Mouse (Mus musculus): ENCODE results near the gene Rps25.
"Not testable (repeated sequence)": the region's sequence is repeated elsewhere in the genome, so short reads cannot be mapped to it uniquely, and the experiment has no call there.

Rps25 gene

DNA sequence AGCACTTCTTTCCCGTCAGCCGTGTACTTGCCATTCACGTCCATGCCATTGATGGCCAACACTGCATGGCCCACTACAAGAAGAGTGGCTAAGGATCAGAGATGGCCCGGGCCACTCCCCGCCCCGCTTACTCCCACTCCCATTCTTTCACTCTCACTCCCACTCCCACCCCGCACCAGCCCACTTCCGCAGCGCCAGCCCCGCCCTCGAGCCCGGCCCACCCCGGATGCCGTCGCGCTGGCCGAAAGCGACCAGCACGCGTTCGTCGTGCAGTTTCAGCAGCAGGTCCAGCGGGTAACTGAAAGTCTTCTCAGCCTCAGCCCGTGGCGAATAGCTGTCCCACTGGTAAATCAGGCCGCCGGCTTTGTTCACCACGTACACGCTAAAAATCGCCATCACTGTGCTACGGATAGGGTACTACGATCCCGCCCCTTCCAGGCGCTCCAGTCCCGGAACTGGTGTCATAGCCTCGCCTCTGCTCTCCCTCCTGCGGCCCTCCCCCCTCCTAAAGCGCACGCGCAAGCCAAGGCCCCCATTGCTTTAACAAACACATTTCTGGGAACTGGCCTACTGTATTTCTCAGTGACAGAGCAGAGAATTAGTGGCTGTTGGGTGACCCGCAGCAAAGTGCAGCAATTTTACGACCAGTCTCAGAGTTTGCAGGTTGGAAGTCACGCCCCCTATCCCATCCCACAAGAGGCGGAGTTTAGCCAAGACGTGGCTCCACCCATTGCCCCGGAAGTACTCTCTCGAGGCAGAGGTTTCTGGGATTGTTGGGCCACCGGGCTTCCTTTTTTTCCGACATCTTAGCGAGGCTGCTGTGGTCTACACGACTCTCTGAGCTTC lies at the start of gene Rps25, which contains the start of gene Trappc4:
Gene Rps25 (plus strand): TSS at position 234 of the 846 bp plus-strand sequence.
Gene Trappc4 (minus strand): TSS at position 695 of the 846 bp plus-strand sequence.
- peak; percentile 95 for DNase-seq (ENCODE audit: low spot score)

- DNase-seq (ENCODE audit: low spot score), result peak; percentile 56
Measured at GRCm38 (mm10) chr9:44357207-44357606, 49.7 kb upstream of the Rps25 start.

GRCm38 (mm10) chr9:44361190-44361917 lies 45.6 kb upstream of the Rps25 start, which contains the start of gene Vps11:
Gene Vps11 (minus strand): TSS chr9:44361670.
- peak; percentile 99 for DNase-seq (ENCODE audit: low spot score)

- DNase-seq (ENCODE audit: low spot score), result not testable (repeated sequence)
Measured at GRCm38 (mm10) chr9:44361931-44362330, 45.0 kb upstream of the Rps25 start.

DNA sequence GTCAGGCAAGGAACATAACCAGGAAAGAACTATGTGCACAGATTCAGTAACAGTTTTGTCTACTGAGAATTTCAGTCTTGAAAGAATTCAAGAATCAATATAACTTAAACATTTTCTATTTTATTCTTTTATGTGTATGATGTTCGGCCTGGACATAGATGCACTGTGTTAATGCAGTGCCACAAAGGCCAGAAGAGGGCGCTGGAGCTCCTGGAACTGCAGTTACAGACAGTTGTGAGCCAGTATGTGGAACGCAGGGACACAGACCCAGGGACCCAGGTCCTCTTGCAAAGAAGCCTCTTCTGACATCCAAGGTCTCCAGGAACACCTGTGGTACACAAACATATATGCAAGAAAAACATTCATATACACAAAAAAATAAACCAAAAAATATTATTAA lies 42.5 kb upstream of the Rps25 start:
- DNase-seq (ENCODE audit: low spot score), result no peak

DNA sequence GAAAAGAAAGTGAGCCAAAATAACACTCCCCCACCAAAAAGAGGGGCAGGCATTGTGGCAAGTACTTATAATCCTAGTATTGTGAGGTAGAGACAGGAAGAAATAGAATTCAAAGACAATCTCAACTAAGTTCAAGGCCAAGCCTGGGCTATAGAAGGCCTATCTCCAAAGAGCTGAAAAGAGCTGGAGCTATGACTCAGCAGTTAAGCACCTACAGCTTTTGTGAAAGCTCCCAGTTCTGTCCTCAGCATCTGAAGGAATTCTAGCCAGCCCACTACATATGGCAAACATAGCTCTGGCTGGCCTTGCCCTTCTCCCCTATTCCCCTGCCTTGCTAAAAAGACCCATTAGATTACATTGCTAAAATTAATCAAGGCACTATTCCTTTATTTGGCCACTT lies 33.6 kb upstream of the Rps25 start:
- no peak for DNase-seq (ENCODE audit: low spot score)

GRCm38 (mm10) chr9:44376141-44376540 lies 30.8 kb upstream of the Rps25 start:
- no peak for DNase-seq (ENCODE audit: low spot score)

DNA sequence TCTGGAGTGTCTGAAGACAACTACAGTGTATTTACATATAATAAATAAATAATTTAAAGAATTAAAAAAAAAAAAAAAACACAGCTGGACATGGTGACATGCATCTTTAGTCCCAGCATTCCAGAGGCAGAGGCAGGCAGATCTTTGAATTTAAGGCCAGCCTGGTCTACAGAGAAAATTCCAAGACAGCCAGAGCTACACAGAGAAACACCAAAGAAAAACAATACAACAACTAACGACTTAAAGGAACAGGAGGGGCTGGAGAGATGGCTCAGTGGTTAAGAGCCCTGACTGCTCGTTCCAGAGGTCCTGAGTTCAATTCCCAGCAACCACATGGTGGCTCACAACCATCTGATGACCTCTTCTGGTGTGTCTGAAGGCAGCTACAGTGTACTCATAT lies 29.6 kb upstream of the Rps25 start:
- DNase-seq (ENCODE audit: low spot score), result not testable (repeated sequence)

- DNase-seq (ENCODE audit: low spot score), result no peak
Measured at GRCm38 (mm10) chr9:44378153-44378730, 28.7 kb upstream of the Rps25 start.

DNA sequence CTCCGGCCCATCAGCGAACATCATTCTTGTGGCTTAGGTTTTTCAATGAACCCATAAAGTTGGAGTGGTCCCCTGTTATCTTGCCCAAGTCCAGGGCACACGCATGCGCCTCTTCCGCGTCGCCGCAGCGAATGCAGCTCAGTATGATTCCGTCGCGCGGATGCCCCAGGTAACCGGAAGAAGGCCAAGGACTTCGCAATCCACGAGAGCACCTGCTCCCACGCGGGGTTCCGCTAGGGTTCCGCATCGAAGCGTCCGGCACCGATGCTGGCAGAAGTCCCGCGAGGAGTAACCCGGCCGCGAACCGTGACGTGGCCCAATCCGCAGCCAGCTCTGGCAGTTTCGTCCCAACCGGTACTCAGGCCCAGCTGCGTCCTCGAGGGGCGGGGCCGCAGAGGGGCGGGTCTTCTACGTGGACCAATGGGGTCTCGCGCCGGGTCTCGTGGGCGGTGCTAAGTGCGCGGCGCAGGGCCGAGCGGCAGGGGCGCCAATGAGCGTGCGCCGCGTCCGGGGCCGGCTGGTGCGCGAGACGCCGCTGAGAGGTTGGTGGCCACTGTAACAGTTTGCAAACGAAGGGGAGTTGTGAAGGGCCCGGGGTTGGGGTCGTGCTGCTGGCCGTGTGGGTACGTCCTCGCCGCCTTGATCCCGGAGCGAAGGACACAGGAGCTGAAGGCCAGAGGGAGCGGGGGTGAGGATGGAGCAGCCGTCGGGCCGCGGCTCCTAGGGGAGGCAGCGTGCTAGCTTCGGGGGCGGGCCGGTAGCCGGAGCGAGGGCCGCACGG lies 27.7 kb upstream of the Rps25 start, which contains the start of gene Hyou1:
Gene Hyou1 (plus strand): TSS at position 437 of the 781 bp plus-strand sequence.
- peak; percentile 99 for DNase-seq (ENCODE audit: low spot score)

- no peak for DNase-seq (ENCODE audit: low spot score)
Measured at GRCm38 (mm10) chr9:44379862-44380261, 27.1 kb upstream of the Rps25 start.

- no peak for DNase-seq (ENCODE audit: low spot score)
Measured at GRCm38 (mm10) chr9:44384596-44384995, 22.3 kb upstream of the Rps25 start.

DNA sequence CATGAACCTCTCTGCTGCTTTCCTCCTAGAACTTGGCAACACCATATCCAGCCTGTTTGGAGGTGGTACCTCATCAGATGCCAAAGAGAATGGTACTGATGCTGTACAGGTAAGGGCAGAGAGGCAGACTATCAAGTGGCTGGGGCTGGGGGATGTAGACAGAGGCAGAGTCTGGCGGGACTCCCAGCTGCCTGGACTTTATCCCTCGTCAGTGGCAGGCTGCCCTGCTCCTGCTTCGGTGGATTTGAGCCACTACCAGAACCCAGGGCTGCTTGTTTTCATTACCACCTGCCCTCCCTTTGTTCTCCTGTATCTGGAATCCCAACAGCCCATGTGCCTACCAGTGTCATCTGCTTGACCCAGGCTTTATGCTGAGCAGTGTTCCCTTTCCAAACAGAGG lies 19.7 kb upstream of the Rps25 start:
- DNase-seq (ENCODE audit: low spot score), result peak; percentile 43

- peak; percentile 60 for DNase-seq (ENCODE audit: low spot score)
Measured at GRCm38 (mm10) chr9:44389273-44389672, 17.7 kb upstream of the Rps25 start.

DNA sequence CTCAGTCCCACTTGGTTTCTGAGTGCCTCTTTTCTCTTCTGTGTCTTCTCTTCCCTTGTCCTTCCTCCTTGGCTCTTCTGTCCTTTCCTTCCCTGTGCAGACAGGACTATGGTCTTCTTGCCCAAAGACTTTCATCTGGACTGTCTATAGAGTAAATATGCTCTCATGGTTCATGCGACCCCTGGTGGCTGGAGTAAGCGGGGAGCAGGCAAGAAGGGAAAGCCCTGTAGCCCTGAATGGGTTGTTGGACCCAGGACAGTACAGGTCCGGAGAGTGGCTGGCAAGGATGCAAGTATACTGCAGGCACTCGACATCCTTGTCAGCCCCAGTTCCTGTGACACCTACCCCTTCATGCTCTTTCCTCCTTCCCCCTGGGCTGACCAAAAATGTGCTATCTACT lies 15.5 kb upstream of the Rps25 start:
- DNase-seq (ENCODE audit: low spot score), result peak; percentile 83

DNA sequence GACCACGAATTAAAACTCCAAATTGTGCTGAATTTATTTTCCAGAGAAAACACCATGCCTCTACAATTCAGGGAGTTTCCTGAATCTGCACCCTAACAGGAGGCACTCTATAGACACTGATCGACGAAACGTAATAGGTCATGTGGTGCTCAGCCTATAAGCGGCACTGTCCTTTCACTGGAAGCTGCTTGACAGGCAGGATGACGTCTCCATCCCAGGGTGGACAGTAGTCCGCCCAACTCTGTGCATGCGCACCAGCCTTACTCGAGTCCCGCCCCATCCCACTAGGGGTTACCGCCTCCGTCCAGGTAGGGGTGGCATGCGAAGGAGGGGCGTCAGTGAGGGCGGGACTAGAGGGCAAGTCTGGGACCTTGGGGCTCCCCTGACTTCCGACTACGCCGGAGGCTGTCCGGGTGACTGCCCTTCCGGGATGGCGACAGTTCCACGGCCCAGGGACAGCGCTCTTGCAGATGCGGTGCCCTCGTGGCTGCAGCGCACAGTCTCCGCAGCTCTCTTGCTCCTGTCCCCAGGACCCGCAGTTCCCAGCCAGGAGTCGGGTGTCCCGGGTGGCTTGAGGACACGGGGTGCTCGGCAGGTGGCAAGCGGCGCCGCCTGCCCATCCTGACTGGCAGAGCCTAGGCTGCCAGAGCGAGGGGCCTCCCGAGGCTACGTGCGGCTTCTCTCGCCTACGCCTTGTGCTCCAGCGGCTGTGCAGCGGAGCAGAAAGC lies 10.1 kb upstream of the Rps25 start, which contains the start of gene Slc37a4:
Gene Slc37a4 (plus strand): TSS at position 169 of the 728 bp plus-strand sequence.
- DNase-seq (ENCODE audit: low spot score), result peak; percentile 98

DNA sequence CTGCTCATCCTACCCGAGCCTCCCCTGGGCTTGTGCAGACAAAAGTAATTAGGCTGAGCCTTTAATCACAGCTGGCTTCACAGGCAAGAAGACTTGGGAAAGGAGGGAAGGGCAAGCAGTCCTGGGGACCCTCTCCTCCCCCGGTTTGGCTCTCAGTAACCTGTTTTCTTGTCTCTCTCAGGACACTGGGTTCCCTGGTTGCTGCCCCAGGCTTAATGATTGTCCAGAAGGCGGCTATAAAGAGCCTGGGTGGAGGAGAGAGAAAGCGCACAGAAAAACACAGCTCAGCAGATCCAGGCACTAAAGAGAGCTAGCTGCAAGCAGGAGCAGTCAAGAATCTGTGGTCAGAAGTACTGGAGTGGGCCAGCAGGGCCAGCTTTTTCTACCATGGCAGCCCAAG lies 8.9 kb upstream of the Rps25 start:
- DNase-seq (ENCODE audit: low spot score), result peak; percentile 39

GRCm38 (mm10) chr9:44398551-44398950 lies 8.4 kb upstream of the Rps25 start:
- DNase-seq (ENCODE audit: low spot score), result no peak

GRCm38 (mm10) chr9:44399114-44399794 lies 7.7 kb upstream of the Rps25 start:
- DNase-seq (ENCODE audit: low spot score), result no peak

DNA sequence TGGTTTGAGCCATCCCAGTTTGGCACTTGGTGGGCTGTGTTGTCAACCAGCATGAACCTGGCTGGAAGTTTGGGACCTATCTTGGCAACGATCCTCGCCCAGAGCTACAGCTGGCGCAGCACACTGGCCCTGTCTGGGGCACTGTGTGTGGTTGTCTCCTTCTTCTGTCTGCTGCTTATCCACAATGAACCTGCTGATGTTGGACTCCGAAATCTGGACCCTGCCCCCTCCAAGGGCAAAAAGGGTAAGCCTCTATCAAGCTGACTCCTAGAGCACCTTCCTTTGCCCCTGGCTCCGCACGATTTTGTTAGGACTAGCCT lies 7.2 kb upstream of the Rps25 start:
- DNase-seq (ENCODE audit: low spot score), result no peak

GRCm38 (mm10) chr9:44401081-44401480 lies 5.9 kb upstream of the Rps25 start:
- no peak for DNase-seq (ENCODE audit: low spot score)

Data from MN1 (cell line).